Mouse (Mus musculus) kidney, postnatal 0 days (tissue): ENCODE data around the gene Klhdc3. TPM values are rescaled to one million over a fixed set of nuclear protein-coding genes. Genes with fewer than 3 reads are reported as not detected.

Source experiments
- ATAC-seq: fragments of 200-750 bp; cut with Nextera tagmentation; replicated peaks from 2 replicates; pipeline ENCODE4 v1.8.0; 2017; ENCODE audit warnings: low read depth, moderate number of reproducible peaks, moderate TSS enrichment, moderate library complexity; ENCODE audit not compliant: low FRiP score
- DNase-seq: peaks from one replicate; pipeline ENCODE4 v3.0.0-alpha.2; 2016; ENCODE audit warnings: low spot score
- H3K27ac ChIP-seq: fragments of 300-500 bp; sonication (generic); 2 replicates; pipeline ENCODE4 v1.5.1; 2014; ENCODE audit warnings: mild to moderate bottlenecking
- H3K27me3 ChIP-seq: fragments of 300-500 bp; sonication (generic); 2 replicates; pipeline ENCODE4 v1.6.1; 2014; ENCODE audit warnings: low read length, mixed read lengths; ENCODE audit not compliant: insufficient read depth
- H3K36me3 ChIP-seq: fragments of 300-500 bp; sonication (generic); 2 replicates; pipeline ENCODE4 v1.6.1; 2014; ENCODE audit warnings: low read length, mixed read lengths; ENCODE audit not compliant: insufficient read depth
- H3K4me1 ChIP-seq: fragments of 300-500 bp; sonication (generic); replicated peaks from 2 replicates; pipeline ENCODE4 v1.6.1; 2014; ENCODE audit warnings: antibody characterized with exemption, low read length, mixed read lengths; ENCODE audit not compliant: insufficient read depth
- H3K4me2 ChIP-seq: fragments of 300-500 bp; sonication (generic); 2 replicates; pipeline ENCODE4 v1.6.1; 2014; ENCODE audit warnings: mild to moderate bottlenecking, low read length, moderate library complexity, mixed read lengths
- H3K4me3 ChIP-seq: fragments of 300-500 bp; sonication (generic); replicated peaks from 2 replicates; pipeline ENCODE4 v1.5.1; 2014; ENCODE audit warnings: low read depth, low read length
- H3K9ac ChIP-seq: fragments of 300-500 bp; sonication (generic); 2 replicates; pipeline ENCODE4 v1.6.1; 2014; ENCODE audit warnings: low read depth, low read length
- H3K9me3 ChIP-seq: fragments of 300-500 bp; sonication (generic); replicated peaks from 2 replicates; pipeline ENCODE4 v1.6.1; 2016; ENCODE audit warnings: low read length, inconsistent platforms, mixed read lengths
- CTCF ChIP-seq: IDR thresholded peaks from 2 replicates; pipeline ENCODE4 v1.5.1; 2016; ENCODE audit warnings: antibody characterized with exemption, low read depth, mild to moderate bottlenecking, moderate library complexity
- WGBS: fragments of 180-500 bp; shearing (Covaris S2); extraction: QIAGEN DNeasy Blood & Tissue Kit; methylation state at CpG from one replicate; pipeline ENCODE4 v1.1.7; 2014; 5-methylcytosine and 5-hydroxymethylcytosine counted together
- polyA plus RNA-seq: library from polyadenylated mRNA; unstranded; fragments of >200 nt; fragmentation: Nextera tagmentation; extraction: Ambion mirVana; gene quantifications from 2 replicates; pipeline ENCODE4 v1.2.1, GENCODE M21; 2015

Klhdc3 gene
- polyA plus RNA-seq, 1 experiment from 2014 or later = 104 TPM

GRCm38 (mm10) chr17:46646322-46646662, 34.4 kb downstream of the Klhdc3 start:
- H3K4me1 ChIP-seq = peaks cover 17% of the 10 kb centered on the region; the same call in 1 of the 2 replicates
- no peak for ATAC-seq
- H3K4me2 ChIP-seq = peak overlapping the region; percentile 71
- peak overlapping the region; percentile 76 for H3K4me3 ChIP-seq
- peak overlapping the region; percentile 83 for H3K27ac ChIP-seq
- no peak for TF ChIP-seq CTCF
- peak overlapping the region; percentile 79 for H3K9ac ChIP-seq
- H3K36me3 ChIP-seq = peaks cover 18% of the 10 kb centered on the region
- peak; percentile 81 for DNase-seq
- WGBS = 0% methylated on average over 19 of the region's 19 CpGs
- no peaks in the 10 kb centered on the region for H3K9me3 ChIP-seq
- no peaks in the 10 kb centered on the region for H3K27me3 ChIP-seq

- Histone ChIP-seq H3K27ac (peak within 1 kb of the TSS; percentile 86), H3K4me3 (peak within 1 kb of the TSS; percentile 76), H3K9ac (peak within 1 kb of the TSS; percentile 79), H3K27me3 (no peaks in the 10 kb centered on the region), H3K4me2 (peak within 1 kb of the TSS; percentile 94), H3K9me3 (no peaks in the 10 kb centered on the region), H3K4me1 (peaks cover 11% of the 10 kb centered on the region; the same call in 1 of the 2 replicates), H3K36me3 (peaks cover 18% of the 10 kb centered on the region)
- peak; percentile 98 for DNase-seq
- 0% methylated on average over 53 of the region's 53 CpGs for WGBS
- TF ChIP-seq CTCF = no peak
- ATAC-seq = peak; percentile 73
Observed at GRCm38 (mm10) chr17:46645561-46646321, 35.0 kb downstream of the Klhdc3 start, which contains the start of the genes Klc4 and Mrpl2. Klc4 (minus strand) TSS chr17:46646022. Mrpl2 (plus strand) TSS chr17:46646229.

GRCm38 (mm10) chr17:46644916-46645475, 35.7 kb downstream of the Klhdc3 start:
- no peaks in the 10 kb centered on the region for H3K27me3 ChIP-seq
- peak overlapping the region; percentile 76 for H3K4me3 ChIP-seq
- ATAC-seq (peak; percentile 73), DNase-seq (peak; percentile 59)
- no peak for TF ChIP-seq CTCF
- peak overlapping the region; percentile 94 for H3K4me2 ChIP-seq
- no peaks in the 10 kb centered on the region for H3K9me3 ChIP-seq
- H3K4me1 ChIP-seq = peaks cover 11% of the 10 kb centered on the region; the same call in 1 of the 2 replicates
- H3K27ac ChIP-seq = peak overlapping the region; percentile 86
- H3K36me3 ChIP-seq = peaks cover 23% of the 10 kb centered on the region
- H3K9ac ChIP-seq = peak overlapping the region; percentile 75
- 4% methylated on average over 10 of the region's 11 CpGs for WGBS

GRCm38 (mm10) chr17:46644152-46644805, 36.4 kb downstream of the Klhdc3 start:
- no peak for ATAC-seq

GRCm38 (mm10) chr17:46642060-46642459, 38.7 kb downstream of the Klhdc3 start:
- H3K9me3 ChIP-seq = no peaks in the 10 kb centered on the region
- H3K27ac ChIP-seq = no peak overlapping the region
- H3K4me3 ChIP-seq = no peak overlapping the region
- no peak overlapping the region for H3K9ac ChIP-seq
- peaks cover 22% of the 10 kb centered on the region; the same call in 1 of the 2 replicates for H3K36me3 ChIP-seq
- no peak for ATAC-seq
- no peak overlapping the region for H3K4me2 ChIP-seq
- WGBS = 92% methylated on average over 17 of the region's 17 CpGs
- no peak for TF ChIP-seq CTCF
- H3K4me1 ChIP-seq = peaks cover 8% of the 10 kb centered on the region; the same call in 1 of the 2 replicates
- no peak for DNase-seq
- no peaks in the 10 kb centered on the region for H3K27me3 ChIP-seq

More at GRCm38 (mm10) chr17:46644152-46644805, 36.4 kb downstream of the Klhdc3 start:
- peaks cover 31% of the 10 kb centered on the region for H3K36me3 ChIP-seq
- TF ChIP-seq CTCF = no peak
- peaks cover 8% of the 10 kb centered on the region; the same call in 1 of the 2 replicates for H3K4me1 ChIP-seq
- H3K27ac ChIP-seq = peak overlapping the region; percentile 86
- peak overlapping the region; percentile 75; the same call in 1 of the 2 replicates for H3K9ac ChIP-seq
- H3K27me3 ChIP-seq = no peaks in the 10 kb centered on the region
- 79% methylated on average over 12 of the region's 12 CpGs for WGBS
- peak overlapping the region; percentile 94 for H3K4me2 ChIP-seq
- H3K4me3 ChIP-seq = peak overlapping the region; percentile 76
- DNase-seq = no peak
- no peaks in the 10 kb centered on the region for H3K9me3 ChIP-seq

- H3K27me3 ChIP-seq = no peaks in the 10 kb centered on the region
- no peak overlapping the region for H3K4me3 ChIP-seq
- ATAC-seq (no peak), DNase-seq (no peak)
- no peak overlapping the region for H3K27ac ChIP-seq
- H3K4me2 ChIP-seq = no peak overlapping the region
- H3K4me1 ChIP-seq = peaks cover 8% of the 10 kb centered on the region; the same call in 1 of the 2 replicates
- no peak overlapping the region for H3K9ac ChIP-seq
- WGBS = 56% methylated on average over 9 of the region's 9 CpGs
- peaks cover 30% of the 10 kb centered on the region for H3K36me3 ChIP-seq
- no peaks in the 10 kb centered on the region for H3K9me3 ChIP-seq
- no peak for TF ChIP-seq CTCF
Observed at GRCm38 (mm10) chr17:46639929-46640328, 40.8 kb downstream of the Klhdc3 start.
